Mouse (Mus musculus) midbrain, embryonic 14.5 days (tissue): ENCODE measurements around the gene Sin3b. TPM values are rescaled to one million over a fixed set of nuclear protein-coding genes. Genes with fewer than 3 reads are reported as not detected.
A peak's percentile ranks its signal among the peaks of the same experiment; 100 is the strongest.

Experiments used
- ATAC-seq: fragments of 200-750 bp; cut with Nextera tagmentation; 2 replicates; pipeline ENCODE4 v1.8.0; 2017; ENCODE audit warnings: moderate number of reproducible peaks, moderate library complexity; ENCODE audit not compliant: low FRiP score, low TSS enrichment
- DNase-seq: peaks from one replicate; pipeline ENCODE4 v3.0.0-alpha.2; 2015
- H3K27ac ChIP-seq: fragments of 300-500 bp; sonication (generic); replicated peaks from 2 replicates; pipeline ENCODE4 v1.5.1; 2014; ENCODE audit warnings: mild to moderate bottlenecking, low read depth, low read length, moderate library complexity
- H3K27me3 ChIP-seq: fragments of 300-500 bp; sonication (generic); 2 replicates; pipeline ENCODE4 v1.6.1; 2014; ENCODE audit warnings: low read length, control low read depth, mixed read lengths; ENCODE audit not compliant: control insufficient read depth, insufficient read depth
- H3K36me3 ChIP-seq: fragments of 300-500 bp; sonication (generic); 2 replicates; pipeline ENCODE4 v1.6.1; 2014; ENCODE audit warnings: low read length, control low read depth; ENCODE audit not compliant: control insufficient read depth, insufficient read depth
- H3K4me1 ChIP-seq: fragments of 300-500 bp; sonication (generic); 2 replicates; pipeline ENCODE4 v1.6.1; 2014; ENCODE audit warnings: mild to moderate bottlenecking, antibody characterized with exemption, low read length, control low read depth; ENCODE audit not compliant: control insufficient read depth, insufficient read depth
- H3K4me2 ChIP-seq: fragments of 300-500 bp; sonication (generic); 2 replicates; pipeline ENCODE4 v1.6.1; 2014; ENCODE audit warnings: mild to moderate bottlenecking, low read length, moderate library complexity
- H3K4me3 ChIP-seq: fragments of 300-500 bp; sonication (generic); replicated peaks from 2 replicates; pipeline ENCODE4 v1.5.1; 2014; ENCODE audit warnings: low read depth, low read length
- H3K9ac ChIP-seq: fragments of 300-500 bp; sonication (generic); replicated peaks from 2 replicates; pipeline ENCODE4 v1.6.1; 2014; ENCODE audit warnings: mild to moderate bottlenecking, low read length, moderate library complexity
- H3K9me3 ChIP-seq: fragments of 300-500 bp; sonication (generic); 2 replicates; pipeline ENCODE4 v1.6.1; 2016; ENCODE audit warnings: low read length, control low read depth, mixed read lengths; ENCODE audit not compliant: control insufficient read depth
- WGBS: fragments of 180-500 bp; shearing (Covaris S2); extraction: QIAGEN DNeasy Blood & Tissue Kit; methylation state at CpG from one replicate; pipeline ENCODE4 v1.1.7; 2014; 5-methylcytosine and 5-hydroxymethylcytosine counted together
- polyA plus RNA-seq: library from polyadenylated mRNA; unstranded; fragments of >200 nt; fragmentation: Nextera tagmentation; extraction: Ambion mirVana; gene quantifications from 2 replicates; pipeline ENCODE4 v1.2.1, GENCODE M21; 2014

Sin3b gene
- polyA plus RNA-seq, 1 experiment from 2014 or later = 191 TPM

GRCm38 (mm10) chr8:72757426-72758195 lies 34.5 kb downstream of the Sin3b start:
- Histone ChIP-seq H3K9ac (no peak overlapping the region), H3K4me3 (no peak overlapping the region), H3K27me3 (no peaks in the 10 kb centered on the region), H3K4me2 (no peak overlapping the region), H3K4me1 (no peaks in the 10 kb centered on the region), H3K36me3 (peaks cover 58% of the 10 kb centered on the region), H3K9me3 (no peaks in the 10 kb centered on the region), H3K27ac (no peak overlapping the region)
- DNase-seq = no peak
- WGBS = 92% methylated on average over 15 of the region's 15 CpGs
- ATAC-seq = no peak

GRCm38 (mm10) chr8:72758310-72758709 lies 35.2 kb downstream of the Sin3b start:
- Histone ChIP-seq H3K36me3 (peaks cover 51% of the 10 kb centered on the region), H3K4me1 (no peaks in the 10 kb centered on the region), H3K27me3 (no peaks in the 10 kb centered on the region), H3K4me2 (no peak overlapping the region), H3K9me3 (no peaks in the 10 kb centered on the region), H3K27ac (no peak overlapping the region), H3K4me3 (no peak overlapping the region), H3K9ac (no peak overlapping the region)
- DNase-seq (no peak), ATAC-seq (no peak)

GRCm38 (mm10) chr8:72760216-72760615 lies 37.1 kb downstream of the Sin3b start:
- H3K36me3 ChIP-seq = peaks cover 36% of the 10 kb centered on the region
- H3K4me1 ChIP-seq = no peaks in the 10 kb centered on the region
- ATAC-seq (no peak), DNase-seq (no peak)
- no peak overlapping the region for H3K4me2 ChIP-seq
- H3K9ac ChIP-seq = no peak overlapping the region
- WGBS = 92% methylated on average over 3 of the region's 3 CpGs
- no peaks in the 10 kb centered on the region for H3K9me3 ChIP-seq
- no peaks in the 10 kb centered on the region for H3K27me3 ChIP-seq
- H3K27ac ChIP-seq = no peak overlapping the region
- no peak overlapping the region for H3K4me3 ChIP-seq

- H3K27me3 ChIP-seq = no peaks in the 10 kb centered on the region
- 88% methylated on average over 7 of the region's 7 CpGs for WGBS
- H3K36me3 ChIP-seq = peaks cover 23% of the 10 kb centered on the region
- H3K4me2 ChIP-seq = no peak within 1 kb of the TSS
- no peaks in the 10 kb centered on the region for H3K4me1 ChIP-seq
- no peak for ATAC-seq
- DNase-seq = no peak
- no peak within 1 kb of the TSS for H3K9ac ChIP-seq
- no peaks in the 10 kb centered on the region for H3K9me3 ChIP-seq
- no peak within 1 kb of the TSS for H3K27ac ChIP-seq
- no peak within 1 kb of the TSS for H3K4me3 ChIP-seq
Measured at GRCm38 (mm10) chr8:72761322-72762051, 38.4 kb downstream of the Sin3b start, which contains the start of gene F2rl3. Gene F2rl3, plus strand, starts transcription at chr8:72761880.

GRCm38 (mm10) chr8:72762306-72762705 lies 39.2 kb downstream of the Sin3b start:
- 88% methylated on average over 12 of the region's 12 CpGs for WGBS
- Histone ChIP-seq H3K27ac (no peak overlapping the region), H3K36me3 (peaks cover 15% of the 10 kb centered on the region), H3K4me2 (no peak overlapping the region), H3K4me1 (peaks cover 7% of the 10 kb centered on the region; the same call in 1 of the 2 replicates), H3K9me3 (no peaks in the 10 kb centered on the region), H3K9ac (no peak overlapping the region), H3K4me3 (no peak overlapping the region), H3K27me3 (no peaks in the 10 kb centered on the region)
- DNase-seq = no peak
- ATAC-seq = no peak

- H3K27ac ChIP-seq = no peak overlapping the region
Measured at GRCm38 (mm10) chr8:72765696-72766095, 42.6 kb downstream of the Sin3b start.

GRCm38 (mm10) chr8:72766777-72767176 lies 43.7 kb downstream of the Sin3b start:
- DNase-seq (peak; percentile 51), ATAC-seq (peak; percentile 44; the same call in 1 of the 2 replicates)

More at GRCm38 (mm10) chr8:72765696-72766095, 42.6 kb downstream of the Sin3b start:
- Histone ChIP-seq H3K27me3 (no peaks in the 10 kb centered on the region), H3K4me2 (no peak overlapping the region), H3K9me3 (no peaks in the 10 kb centered on the region), H3K4me3 (no peak overlapping the region), H3K4me1 (peaks cover 7% of the 10 kb centered on the region; the same call in 1 of the 2 replicates), H3K9ac (no peak overlapping the region), H3K36me3 (no peaks in the 10 kb centered on the region)
- ATAC-seq (no peak), DNase-seq (no peak)
- WGBS = 68% methylated on average over 4 of the region's 4 CpGs

GRCm38 (mm10) chr8:72777797-72778196 lies 54.7 kb downstream of the Sin3b start:
- ATAC-seq = no peak
- 84% methylated on average over 1 of the region's 1 CpGs for WGBS
- no peak for DNase-seq

More at GRCm38 (mm10) chr8:72766777-72767176, 43.7 kb downstream of the Sin3b start:
- no peak overlapping the region for H3K4me3 ChIP-seq
- peaks cover 7% of the 10 kb centered on the region; the same call in 1 of the 2 replicates for H3K4me1 ChIP-seq
- no peak overlapping the region for H3K4me2 ChIP-seq
- 15% methylated on average over 7 of the region's 7 CpGs for WGBS
- no peaks in the 10 kb centered on the region for H3K9me3 ChIP-seq
- H3K27me3 ChIP-seq = no peaks in the 10 kb centered on the region
- H3K36me3 ChIP-seq = no peaks in the 10 kb centered on the region
- no peak overlapping the region for H3K9ac ChIP-seq
- no peak overlapping the region for H3K27ac ChIP-seq

More at GRCm38 (mm10) chr8:72777797-72778196, 54.7 kb downstream of the Sin3b start:
- no peaks in the 10 kb centered on the region for H3K27me3 ChIP-seq
- no peaks in the 10 kb centered on the region for H3K9me3 ChIP-seq
- H3K4me2 ChIP-seq = no peak overlapping the region
- H3K4me3 ChIP-seq = no peak overlapping the region
- no peak overlapping the region for H3K9ac ChIP-seq
- no peak overlapping the region for H3K27ac ChIP-seq
- no peaks in the 10 kb centered on the region for H3K36me3 ChIP-seq
- H3K4me1 ChIP-seq = no peaks in the 10 kb centered on the region
